Mouse (Mus musculus): ENCODE data around the gene Commd8. TPM values are rescaled to one million over a fixed set of nuclear protein-coding genes. Genes with fewer than 3 reads are reported as not detected.
"Not testable (repeated sequence)": the region's sequence is repeated elsewhere in the genome, so short reads cannot be mapped to it uniquely, and the experiment has no call there.

Commd8 gene
- polyA plus RNA-seq, 1 experiment from 2014 or later: 147 TPM

- no peak overlapping the region; the same call in 1 of the 2 replicates for H3K9ac ChIP-seq
- peaks cover 58% of the 10 kb centered on the region for H3K36me3 ChIP-seq
- no peak overlapping the region for H3K27ac ChIP-seq
- H3K4me3 ChIP-seq: no peak overlapping the region
- no peak overlapping the region for H3K4me2 ChIP-seq (replicated peaks)
- no peaks in the 10 kb centered on the region for H3K9me3 ChIP-seq
- peaks cover 16% of the 10 kb centered on the region for H3K4me1 ChIP-seq
- no peaks in the 10 kb centered on the region for H3K27me3 ChIP-seq
- 80% methylated on average over 5 of the region's 5 CpGs for WGBS
- ATAC-seq (ENCODE audit: low FRiP score, low read depth): no peak
Measured at GRCm38 (mm10) chr5:72162855-72163254, 5.1 kb downstream of the Commd8 start.

- 89% methylated on average over 11 of the region's 11 CpGs for WGBS
- peaks cover 71% of the 10 kb centered on the region for H3K36me3 ChIP-seq
- no peak overlapping the region for H3K9ac ChIP-seq
- peaks cover 4% of the 10 kb centered on the region; the same call in 1 of the 2 replicates for H3K4me1 ChIP-seq
- no peak for ATAC-seq (ENCODE audit: low FRiP score, low read depth)
- H3K4me3 ChIP-seq: no peak overlapping the region
- H3K27ac ChIP-seq: no peak overlapping the region
- H3K9me3 ChIP-seq: no peaks in the 10 kb centered on the region
- no peak overlapping the region for H3K4me2 ChIP-seq (replicated peaks)
- no peaks in the 10 kb centered on the region for H3K27me3 ChIP-seq
Measured at GRCm38 (mm10) chr5:72160781-72161485, 7.1 kb downstream of the Commd8 start.

- H3K27me3 ChIP-seq: no peaks in the 10 kb centered on the region
Measured at GRCm38 (mm10) chr5:72159537-72159936, 8.5 kb downstream of the Commd8 start.

DNA sequence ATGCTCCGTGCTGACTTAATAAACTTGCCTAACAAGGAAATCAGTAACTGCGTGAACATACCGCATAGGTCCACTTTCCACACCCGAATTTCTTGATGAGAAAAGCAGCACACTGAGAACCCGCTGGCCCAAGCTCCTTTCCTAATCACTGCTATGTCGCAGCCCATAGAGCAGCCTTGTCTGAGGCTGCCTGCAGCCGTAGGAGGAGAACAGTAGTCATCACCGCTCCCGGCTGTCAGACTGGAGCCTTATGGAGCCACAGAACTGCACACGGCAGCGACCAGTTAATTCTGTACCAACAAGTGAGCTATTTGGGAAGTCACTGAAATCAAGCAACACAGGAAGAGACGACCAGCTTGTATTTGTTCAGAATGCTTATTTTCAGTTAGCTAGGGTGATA is 9.3 kb downstream of the Commd8 start:
- Histone ChIP-seq H3K9me3 (no peaks in the 10 kb centered on the region), H3K4me1 (no peaks in the 10 kb centered on the region), H3K27ac (no peak overlapping the region), H3K27me3 (no peaks in the 10 kb centered on the region), H3K4me2 (replicated peaks) (no peak overlapping the region), H3K36me3 (peaks cover 63% of the 10 kb centered on the region), H3K4me3 (no peak overlapping the region), H3K9ac (no peak overlapping the region)
- no peak for ATAC-seq (ENCODE audit: low FRiP score, low read depth)
- 90% methylated on average over 12 of the region's 12 CpGs for WGBS

More at GRCm38 (mm10) chr5:72159537-72159936, 8.5 kb downstream of the Commd8 start:
- Histone ChIP-seq H3K27ac (no peak overlapping the region), H3K9ac (no peak overlapping the region), H3K36me3 (peaks cover 68% of the 10 kb centered on the region), H3K9me3 (no peaks in the 10 kb centered on the region), H3K4me3 (no peak overlapping the region), H3K4me1 (peaks cover 4% of the 10 kb centered on the region; the same call in 1 of the 2 replicates), H3K4me2 (replicated peaks) (no peak overlapping the region)
- ATAC-seq (ENCODE audit: low FRiP score, low read depth): no peak
- 81% methylated on average over 6 of the region's 6 CpGs for WGBS

- no peak overlapping the region for H3K9ac ChIP-seq
- ATAC-seq (ENCODE audit: low FRiP score, low read depth): no peak
- no peaks in the 10 kb centered on the region for H3K9me3 ChIP-seq
- H3K27ac ChIP-seq: no peak overlapping the region
- H3K4me1 ChIP-seq: no peaks in the 10 kb centered on the region
- H3K36me3 ChIP-seq: peaks cover 47% of the 10 kb centered on the region
- H3K27me3 ChIP-seq: no peaks in the 10 kb centered on the region
- no peak overlapping the region for H3K4me2 ChIP-seq (replicated peaks)
- WGBS: 75% methylated on average over 5 of the region's 5 CpGs
- no peak overlapping the region for H3K4me3 ChIP-seq
Measured at GRCm38 (mm10) chr5:72156598-72156997, 11.4 kb downstream of the Commd8 start.

GRCm38 (mm10) chr5:72155686-72156085 is 12.3 kb downstream of the Commd8 start:
- H3K27me3 ChIP-seq; H3K9ac ChIP-seq; H3K4me1 ChIP-seq; H3K4me3 ChIP-seq; ATAC-seq (ENCODE audit: low FRiP score, low read depth); H3K27ac ChIP-seq; H3K9me3 ChIP-seq; H3K4me2 ChIP-seq (replicated peaks): not testable (repeated sequence)
- peaks cover 39% of the 10 kb centered on the region for H3K36me3 ChIP-seq
- 79% methylated on average over 3 of the region's 3 CpGs for WGBS

- no peaks in the 10 kb centered on the region for H3K27me3 ChIP-seq
- no peak for ATAC-seq (ENCODE audit: low FRiP score, low read depth)
- H3K36me3 ChIP-seq: peaks cover 4% of the 10 kb centered on the region; the same call in 1 of the 2 replicates
- WGBS: 95% methylated on average over 5 of the region's 5 CpGs
- H3K4me2 ChIP-seq (replicated peaks): no peak overlapping the region
- no peaks in the 10 kb centered on the region for H3K9me3 ChIP-seq
- H3K9ac ChIP-seq: no peak overlapping the region
- H3K4me3 ChIP-seq: no peak overlapping the region
- H3K27ac ChIP-seq: no peak overlapping the region
- peaks cover 4% of the 10 kb centered on the region; the same call in 1 of the 2 replicates for H3K4me1 ChIP-seq
Measured at GRCm38 (mm10) chr5:72150870-72151269, 17.1 kb downstream of the Commd8 start.

- Histone ChIP-seq H3K4me1 (peaks cover 4% of the 10 kb centered on the region; the same call in 1 of the 2 replicates), H3K4me2 (replicated peaks) (no peak overlapping the region), H3K4me3 (no peak overlapping the region), H3K27ac (no peak overlapping the region), H3K27me3 (no peaks in the 10 kb centered on the region), H3K9me3 (no peaks in the 10 kb centered on the region), H3K36me3 (no peaks in the 10 kb centered on the region), H3K9ac (no peak overlapping the region)
- 30% methylated on average over 5 of the region's 5 CpGs for WGBS
- ATAC-seq (ENCODE audit: low FRiP score, low read depth): no peak
Measured at GRCm38 (mm10) chr5:72148679-72149078, 19.3 kb downstream of the Commd8 start.

GRCm38 (mm10) chr5:72139619-72140018 is 28.4 kb downstream of the Commd8 start:
- no peaks in the 10 kb centered on the region for H3K9me3 ChIP-seq
- H3K27me3 ChIP-seq: no peaks in the 10 kb centered on the region
- H3K36me3 ChIP-seq: no peaks in the 10 kb centered on the region
- no peak overlapping the region for H3K9ac ChIP-seq
- no peaks in the 10 kb centered on the region for H3K4me1 ChIP-seq
- no peak for ATAC-seq (ENCODE audit: low FRiP score, low read depth)
- H3K4me3 ChIP-seq: no peak overlapping the region
- no peak overlapping the region for H3K4me2 ChIP-seq (replicated peaks)
- H3K27ac ChIP-seq: no peak overlapping the region
- WGBS: 50% methylated on average over 1 of the region's 1 CpGs

DNA sequence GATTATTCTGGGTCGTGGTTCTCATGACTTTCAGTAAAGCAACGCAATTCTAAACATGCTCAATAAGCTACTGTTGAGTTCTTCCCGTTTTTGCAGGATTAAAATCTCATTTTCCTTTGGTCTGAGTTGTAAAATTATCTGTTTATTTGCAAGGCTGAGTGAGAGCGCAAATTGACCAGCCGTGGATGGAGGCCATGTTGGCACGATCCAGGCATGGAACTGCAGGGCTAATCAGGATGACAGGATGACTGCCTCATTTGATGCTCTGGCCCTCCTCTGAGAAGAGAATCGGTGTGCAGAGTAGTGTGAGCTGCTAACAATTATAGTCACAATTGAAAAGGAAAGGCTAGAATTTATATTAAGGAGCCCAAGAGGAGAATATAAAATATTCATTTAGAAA is 29.7 kb downstream of the Commd8 start:
- H3K27ac ChIP-seq: no peak overlapping the region
- WGBS: 86% methylated on average over 7 of the region's 7 CpGs

DNA sequence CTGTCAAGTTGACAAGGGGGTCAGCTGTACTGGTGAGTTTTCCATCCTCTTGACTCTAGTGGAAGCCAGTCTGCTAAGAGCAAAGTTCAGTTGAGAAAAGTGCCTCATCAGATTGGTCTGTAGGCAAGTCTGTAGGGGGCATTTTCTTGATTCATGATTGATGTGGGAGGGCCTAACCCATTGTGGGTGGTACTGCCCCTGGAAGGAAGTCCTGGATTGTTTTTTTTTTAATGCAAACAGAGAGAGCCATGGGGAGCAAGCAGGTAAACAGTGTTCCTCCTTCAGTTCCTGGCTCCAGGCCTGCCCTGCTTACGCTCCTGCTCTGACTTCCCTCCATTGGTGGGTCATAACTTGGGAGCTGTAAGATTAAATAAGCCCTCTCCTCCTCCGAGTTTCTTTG is 34.1 kb downstream of the Commd8 start:
- WGBS: 66% methylated on average over 2 of the region's 2 CpGs
- Histone ChIP-seq H3K9me3 (no peaks in the 10 kb centered on the region), H3K4me3 (no peak overlapping the region), H3K27ac (no peak overlapping the region), H3K4me1 (no peaks in the 10 kb centered on the region), H3K27me3 (no peaks in the 10 kb centered on the region), H3K9ac (no peak overlapping the region), H3K36me3 (no peaks in the 10 kb centered on the region), H3K4me2 (replicated peaks) (no peak overlapping the region)
- no peak for ATAC-seq (ENCODE audit: low FRiP score, low read depth)

More for the DNA sequence above, 29.7 kb downstream of the Commd8 start:
- H3K4me2 ChIP-seq (replicated peaks): no peak overlapping the region
- H3K4me1 ChIP-seq: no peaks in the 10 kb centered on the region
- no peaks in the 10 kb centered on the region for H3K27me3 ChIP-seq
- no peak overlapping the region for H3K9ac ChIP-seq
- H3K9me3 ChIP-seq: no peaks in the 10 kb centered on the region
- no peaks in the 10 kb centered on the region for H3K36me3 ChIP-seq
- ATAC-seq (ENCODE audit: low FRiP score, low read depth): no peak
- no peak overlapping the region for H3K4me3 ChIP-seq

DNA sequence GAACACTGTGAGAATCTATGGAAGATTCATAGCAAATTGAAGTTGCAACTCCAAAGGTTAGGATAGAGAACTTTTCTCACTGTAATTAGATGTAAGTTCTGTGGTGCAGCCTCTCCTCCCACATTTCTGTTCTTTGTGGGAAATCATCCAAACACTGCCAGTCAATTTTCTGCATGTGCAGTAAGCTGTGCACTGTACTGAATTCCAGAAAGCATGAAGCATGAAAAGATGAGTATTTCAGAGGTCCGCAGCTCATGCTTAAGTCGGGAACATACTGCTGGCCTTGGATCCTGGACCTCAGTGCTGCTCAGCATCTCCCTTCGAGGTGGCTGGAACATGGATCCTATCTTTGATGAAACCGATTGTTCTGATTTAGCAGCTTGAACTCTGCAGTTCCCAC is 41.3 kb downstream of the Commd8 start:
- Histone ChIP-seq H3K27me3 (no peaks in the 10 kb centered on the region), H3K4me1 (0 out of 2 replicates have a peak, but pooled peaks cover 5% of the 10 kb centered on the region), H3K9me3 (no peaks in the 10 kb centered on the region), H3K27ac (no peak overlapping the region), H3K36me3 (no peaks in the 10 kb centered on the region), H3K4me2 (replicated peaks) (no peak overlapping the region), H3K9ac (no peak overlapping the region), H3K4me3 (no peak overlapping the region)
- 86% methylated on average over 4 of the region's 4 CpGs for WGBS
- ATAC-seq (ENCODE audit: low FRiP score, low read depth): no peak

Data from limb, embryonic 13.5 days (tissue).